Mouse (Mus musculus): ENCODE data around the gene Adora1. TPM values are rescaled to one million over a fixed set of nuclear protein-coding genes. Genes with fewer than 3 reads are reported as not detected.
"Not testable (repeated sequence)": the region's sequence is repeated elsewhere in the genome, so short reads cannot be mapped to it uniquely, and the experiment has no call there.

Gene Adora1
- total RNA-seq (2021), result 100 to 1,000 TPM; 175 to 206 TPM

- intact Hi-C loops (cut with DNase I), result loop anchor here (2.0 kb wide), 1 partner anchor 35 kb away; no protein-coding TSS in a partner anchor
- peak; percentile 57 to 62 for DNase-seq (ENCODE audit: low spot score in 2 of 2)
Measured at GRCm38 (mm10) chr1:134235391-134235921, at the start of gene Adora1. TSS of gene Adora1 (minus strand) at chr1:134235431.

GRCm38 (mm10) chr1:134283108-134283507 is 47.9 kb upstream of the Adora1 start:
- intact Hi-C loops (cut with DNase I), result no loop called here
- DNase-seq (ENCODE audit: low spot score in 2 of 2), result no peak

- intact Hi-C loops (cut with DNase I), result no loop called here
- no peak for DNase-seq (ENCODE audit: low spot score in 2 of 2)
Measured at GRCm38 (mm10) chr1:134282342-134282741, 47.1 kb upstream of the Adora1 start.

GRCm38 (mm10) chr1:134281563-134281962 is 46.3 kb upstream of the Adora1 start:
- DNase-seq (ENCODE audit: low spot score in 2 of 2), result no peak
- intact Hi-C loops (cut with DNase I), result no loop called here

GRCm38 (mm10) chr1:134280174-134280573 is 44.9 kb upstream of the Adora1 start:
- intact Hi-C loops (cut with DNase I), result no loop called here
- no peak for DNase-seq (ENCODE audit: low spot score in 2 of 2)

GRCm38 (mm10) chr1:134276823-134277222 is 41.6 kb upstream of the Adora1 start:
- no peak for DNase-seq (ENCODE audit: low spot score in 2 of 2)
- intact Hi-C loops (cut with DNase I), result no loop called here

GRCm38 (mm10) chr1:134275616-134276464 is 40.6 kb upstream of the Adora1 start:
- DNase-seq (ENCODE audit: low spot score in 2 of 2), result peak; percentile 48 to 60
- intact Hi-C loops (cut with DNase I), result no loop called here

- no peak for DNase-seq (ENCODE audit: low spot score in 2 of 2)
- intact Hi-C loops (cut with DNase I), result no loop called here
Measured at GRCm38 (mm10) chr1:134274483-134274920, 39.3 kb upstream of the Adora1 start.

GRCm38 (mm10) chr1:134273493-134274395 is 38.5 kb upstream of the Adora1 start:
- peak; percentile 42 to 53 for DNase-seq (ENCODE audit: low spot score in 2 of 2)
- intact Hi-C loops (cut with DNase I), result no loop called here

GRCm38 (mm10) chr1:134272754-134273250 is 37.6 kb upstream of the Adora1 start:
- DNase-seq (ENCODE audit: low spot score in 2 of 2), result no peak
- intact Hi-C loops (cut with DNase I), result no loop called here

- intact Hi-C loops (cut with DNase I), result no loop called here
- no peak for DNase-seq (ENCODE audit: low spot score in 2 of 2)
Measured at GRCm38 (mm10) chr1:134270026-134270425, 34.8 kb upstream of the Adora1 start.

GRCm38 (mm10) chr1:134265797-134266196 is 30.6 kb upstream of the Adora1 start:
- DNase-seq (ENCODE audit: low spot score in 2 of 2), result no peak
- intact Hi-C loops (cut with DNase I), result no loop called here

- no peak for DNase-seq (ENCODE audit: low spot score in 2 of 2)
- intact Hi-C loops (cut with DNase I), result no loop called here
Measured at GRCm38 (mm10) chr1:134264341-134264740, 29.1 kb upstream of the Adora1 start.

GRCm38 (mm10) chr1:134249681-134250080 is 14.4 kb upstream of the Adora1 start:
- DNase-seq (ENCODE audit: low spot score in 2 of 2), result not testable (repeated sequence)
- intact Hi-C loops (cut with DNase I), result loop anchor here (5.0 kb wide), 1 partner anchor 73 kb away; no protein-coding TSS in a partner anchor

GRCm38 (mm10) chr1:134246590-134246989 is 11.4 kb upstream of the Adora1 start:
- no peak for DNase-seq (ENCODE audit: low spot score in 2 of 2)
- intact Hi-C loops (cut with DNase I), result loop anchor here (5.0 kb wide), 1 partner anchor 76 kb away; no protein-coding TSS in a partner anchor

- intact Hi-C loops (cut with DNase I), result loop anchor here (5.0 kb wide), 1 partner anchor 77 kb away; no protein-coding TSS in a partner anchor
- no peak for DNase-seq (ENCODE audit: low spot score in 2 of 2)
Measured at GRCm38 (mm10) chr1:134245004-134245717, 9.9 kb upstream of the Adora1 start.

GRCm38 (mm10) chr1:134243948-134244914 is 9.0 kb upstream of the Adora1 start:
- intact Hi-C loops (cut with DNase I), result loop anchor here (1.0 to 5.0 kb wide), 2 partner anchors 88 to 93 kb away; partner anchors contain the start of gene Ppfia4
- DNase-seq (ENCODE audit: low spot score in 2 of 2), result peak; percentile 86

GRCm38 (mm10) chr1:134243505-134243904 is 8.3 kb upstream of the Adora1 start:
- DNase-seq (ENCODE audit: low spot score in 2 of 2), result no peak

More at GRCm38 (mm10) chr1:134243505-134243904, 8.3 kb upstream of the Adora1 start:
- intact Hi-C loops (cut with DNase I), result loop anchor here (5.0 kb wide), 1 partner anchor 89 kb away; the partner anchor contains the start of gene Ppfia4

Data from left cerebral cortex, postnatal 36 days (tissue).